Mouse (Mus musculus) gastrocnemius, postnatal 36 days (tissue): Measurements from ENCODE around the gene 4933417A18Rik. TPM values are rescaled to one million over a fixed set of nuclear protein-coding genes. Genes with fewer than 3 reads are reported as not detected.
"Not testable (repeated sequence)": the region's sequence is repeated elsewhere in the genome, so short reads cannot be mapped to it uniquely, and the experiment has no call there.

Experiments used
- DNase-seq, 2 experiments: peaks; one replicate each; pipeline ENCODE4 v3.0.0; 2022
- intact Hi-C: fragments of 180-260 bp; cut with DNase I; formaldehyde crosslinking; loops from one replicate; pipeline ENCODE4 v1.15.1; 2025
- long read RNA-seq, 2 experiments: library from polyadenylated mRNA; stranded (forward); transcript quantifications; one replicate each; pipeline ENCODE4 v2.0.0; 2021
- total RNA-seq, 2 experiments: library from RNA; stranded (reverse); gene quantifications; 2 replicates each; pipeline ENCODE4 v1.2.3; 2021

4933417A18Rik gene
- total RNA-seq = not detected
- long read RNA-seq, experiment 1 = 0 reads
- long read RNA-seq, experiment 2 = 0 reads

- intact Hi-C loops = no loop called here
- DNase-seq = no peak
Measured at GRCm38 (mm10) chr13:34924210-34924609, at the start of gene 4933417A18Rik, which contains the start of gene Fam217a. TSS of gene 4933417A18Rik (plus strand) at chr13:34924409. TSS of gene Fam217a (minus strand) at chr13:34924310.

- intact Hi-C loops = not testable (repeated sequence)
Measured at GRCm38 (mm10) chr13:34874736-34875135, 49.5 kb upstream of the 4933417A18Rik start.

GRCm38 (mm10) chr13:34875166-34875710 lies 49.0 kb upstream of the 4933417A18Rik start, which contains the start of gene Prpf4b:
TSS of gene Prpf4b (plus strand) at chr13:34875302.
- peak; percentile 89 for DNase-seq
- intact Hi-C loops = no loop called here

More at GRCm38 (mm10) chr13:34874736-34875135, 49.5 kb upstream of the 4933417A18Rik start:
- peak in 1 of 2 experiments; percentile 29 for DNase-seq

GRCm38 (mm10) chr13:34875741-34876445 lies 48.3 kb upstream of the 4933417A18Rik start:
- intact Hi-C loops = no loop called here
- no peak for DNase-seq

- no peak for DNase-seq
- intact Hi-C loops = no loop called here
Measured at GRCm38 (mm10) chr13:34876481-34876880, 47.7 kb upstream of the 4933417A18Rik start.

- no peak for DNase-seq
- intact Hi-C loops = no loop called here
Measured at GRCm38 (mm10) chr13:34892871-34893270, 31.3 kb upstream of the 4933417A18Rik start.

GRCm38 (mm10) chr13:34914614-34915013 lies 9.6 kb upstream of the 4933417A18Rik start:
- intact Hi-C loops = no loop called here
- no peak for DNase-seq

GRCm38 (mm10) chr13:34916520-34917167 lies 7.6 kb upstream of the 4933417A18Rik start:
- DNase-seq = no peak
- intact Hi-C loops = no loop called here

- no peak for DNase-seq
- intact Hi-C loops = no loop called here
Measured at GRCm38 (mm10) chr13:34934931-34935644, 10.9 kb downstream of the 4933417A18Rik start.

GRCm38 (mm10) chr13:34942370-34942769 lies 18.2 kb downstream of the 4933417A18Rik start:
- intact Hi-C loops = no loop called here
- DNase-seq = no peak

- intact Hi-C loops, DNase-seq: not testable (repeated sequence)
Measured at GRCm38 (mm10) chr13:34951437-34951836, 27.2 kb downstream of the 4933417A18Rik start.

GRCm38 (mm10) chr13:34956901-34957300 lies 32.7 kb downstream of the 4933417A18Rik start:
- intact Hi-C loops = no loop called here
- DNase-seq = no peak

GRCm38 (mm10) chr13:34958158-34958557 lies 33.9 kb downstream of the 4933417A18Rik start:
- DNase-seq, intact Hi-C loops: not testable (repeated sequence)

- intact Hi-C loops = no loop called here
Measured at GRCm38 (mm10) chr13:34960996-34961770, 37.0 kb downstream of the 4933417A18Rik start.

GRCm38 (mm10) chr13:34963511-34964397 lies 39.5 kb downstream of the 4933417A18Rik start, which contains the start of gene Eci3:
TSS of gene Eci3 (minus strand) at chr13:34963810.
- intact Hi-C loops = no loop called here
- peak; percentile 23 to 29 for DNase-seq

More at GRCm38 (mm10) chr13:34960996-34961770, 37.0 kb downstream of the 4933417A18Rik start:
- DNase-seq = no peak

- intact Hi-C loops = no loop called here
Measured at GRCm38 (mm10) chr13:34964419-34964818, 40.2 kb downstream of the 4933417A18Rik start.

GRCm38 (mm10) chr13:34964866-34965265 lies 40.7 kb downstream of the 4933417A18Rik start:
- DNase-seq = no peak
- intact Hi-C loops = no loop called here

More at GRCm38 (mm10) chr13:34964419-34964818, 40.2 kb downstream of the 4933417A18Rik start:
- no peak for DNase-seq

- DNase-seq, intact Hi-C loops: not testable (repeated sequence)
Measured at GRCm38 (mm10) chr13:34965647-34966046, 41.4 kb downstream of the 4933417A18Rik start.
